ENCODE assay signal across 8 mouse cellular contexts in genomic region chr8:121717982-121718425, GRCm38 (mm10). TPM values are rescaled to one million over a fixed set of nuclear protein-coding genes. Genes with fewer than 3 reads are reported as not detected.
DNase-seq lines count a peak whose midpoint lies in the region; ATAC-seq and TF ChIP-seq lines count a peak whose summit lies in the region.

No protein-coding gene starts in this region.

- 26% methylated on average over 12 of the region's 12 CpGs for WGBS in forebrain, embryonic 15.5 days
- WGBS in liver, postnatal 0 days (ENCODE audit: insufficient replicate concordance): 26% methylated on average over 12 of the region's 12 CpGs
- 18% methylated on average over 12 of the region's 12 CpGs for WGBS in olfactory bulb, adult 2 months

- no peaks in the 10 kb centered on the region for H3K27me3 ChIP-seq in forebrain, embryonic 15.5 days
- H3K27me3 ChIP-seq in liver, postnatal 0 days (ENCODE audit: insufficient read depth, low read length): peaks cover 4% of the 10 kb centered on the region; the same call in 1 of the 2 replicates

- no peak overlapping the region for H3K9ac ChIP-seq in forebrain, embryonic 15.5 days (replicated peaks)
- H3K9ac ChIP-seq in liver, postnatal 0 days (replicated peaks): no peak overlapping the region

- no peaks in the 10 kb centered on the region for H3K36me3 ChIP-seq in forebrain, embryonic 15.5 days
- H3K36me3 ChIP-seq in liver, postnatal 0 days (replicated peaks; ENCODE audit: insufficient read depth, low read length): no peaks in the 10 kb centered on the region

- no peak for TF ChIP-seq EP300 in liver, postnatal 0 days (IDR thresholded peaks at IDR 0.05; ENCODE audit: low read depth)

- H3K27ac ChIP-seq in forebrain, embryonic 15.5 days (replicated peaks): peak overlapping the region; percentile 46; the same call in 1 of the 2 replicates
- no peak overlapping the region for H3K27ac ChIP-seq in liver, postnatal 0 days (ENCODE audit: low read depth)
- no peak overlapping the region for H3K27ac ChIP-seq in olfactory bulb, adult 2 months (ENCODE audit: insufficient read depth, low read depth, low read length)

- DNase-seq in ES-CJ7 (ENCODE audit: low read depth, low spot score): peak; percentile 99
- peak; percentile 95 for DNase-seq in cerebellum, adult 11 months
- peak; percentile 87 to 91 for DNase-seq in heart, postnatal 10 days
- peak; percentile 90 to 92 for DNase-seq in kidney, postnatal 36 days
- DNase-seq in liver, postnatal 0 days: peak; percentile 73
- DNase-seq in thymus, postnatal 10 days (ENCODE audit: low spot score in 2 of 2): peak; percentile 6 to 28

- intact Hi-C loops in heart, postnatal 10 days (cut with DNase I): loop anchor here (5.0 to 10.0 kb wide), 2 partner anchors 97 to 114 kb away; no protein-coding TSS in a partner anchor

- TF ChIP-seq CTCF in liver, postnatal 0 days (IDR thresholded peaks at IDR 0.05; ENCODE audit: low read depth): peak; percentile 81
- TF ChIP-seq CTCF in olfactory bulb, adult 2 months (IDR thresholded peaks at IDR 0.05; ENCODE audit: insufficient read depth, low read depth, low read length): peak; percentile 90

- no peak for TF ChIP-seq POLR2A in olfactory bulb, adult 2 months (IDR thresholded peaks at IDR 0.05; ENCODE audit: insufficient read depth, low read depth, low read length)

- peak overlapping the region; percentile 36 for H3K4me2 ChIP-seq in forebrain, embryonic 15.5 days (replicated peaks)
- no peak overlapping the region for H3K4me2 ChIP-seq in liver, postnatal 0 days (ENCODE audit: low read depth, low read length)

- H3K4me1 ChIP-seq in forebrain, embryonic 15.5 days: peaks cover 12% of the 10 kb centered on the region
- no peaks in the 10 kb centered on the region for H3K4me1 ChIP-seq in liver, postnatal 0 days (ENCODE audit: insufficient read depth)
- H3K4me1 ChIP-seq in olfactory bulb, adult 2 months (ENCODE audit: control insufficient read depth, insufficient read depth, low read length): peaks cover 39% of the 10 kb centered on the region

- no peaks in the 10 kb centered on the region for H3K9me3 ChIP-seq in forebrain, embryonic 15.5 days
- H3K9me3 ChIP-seq in liver, postnatal 0 days (ENCODE audit: low read length): no peaks in the 10 kb centered on the region

- peak overlapping the region; percentile 14; the same call in 1 of the 2 replicates for H3K4me3 ChIP-seq in forebrain, embryonic 15.5 days
- H3K4me3 ChIP-seq in liver, postnatal 0 days (ENCODE audit: low read depth, low read length): no peak overlapping the region
- H3K4me3 ChIP-seq in olfactory bulb, adult 2 months (ENCODE audit: insufficient read depth, low read depth, low read length): no peak overlapping the region

- peak; percentile 89 for ATAC-seq in forebrain, embryonic 15.5 days (replicated peaks)
- peak; percentile 57 for ATAC-seq in liver, postnatal 0 days

RNA-seq across cellular contexts. Expression of gene Jph3, which starts 11.4 kb away (rescaled TPM):
- polyA plus RNA-seq in forebrain, embryonic 15.5 days (2015; fragmentation: Nextera tagmentation; extraction: Ambion mirVana): 79.9 and 82.5 TPM in 2 replicates
- total RNA-seq in heart, postnatal 10 days (2021): not detected
- 0.11 TPM in 2 replicates for polyA plus RNA-seq in liver, postnatal 0 days (2015; fragmentation: Nextera tagmentation; extraction: Ambion mirVana)
- 104 TPM in 1 of 2 replicates, not detected in the other for polyA plus RNA-seq in olfactory bulb, adult 2 months (2012; ENCODE audit: insufficient read depth, insufficient read length, low replicate concordance, missing spikeins)

Comparison
In these comparisons a context has a peak if more than half of its experiments do, and no peak if none do; other contexts are left out.
1. DNase-seq: peak in every context shown above with its lines; median percentile 99 in ES-CJ7; 95 in cerebellum, adult 11 months; 91 in kidney, postnatal 36 days; 89 in heart, postnatal 10 days; 73 in liver, postnatal 0 days; 17 in thymus, postnatal 10 days.
2. RNA of gene Jph3, which starts 11.4 kb away (polyA plus RNA-seq): 104 TPM in olfactory bulb, adult 2 months and 79.9 to 82.5 TPM in forebrain, embryonic 15.5 days; 0.11 TPM in liver, postnatal 0 days; every median in the first group is over 10 times any median in the second.